Mouse (Mus musculus) forebrain, postnatal 0 days (tissue): ENCODE results near the gene Birc2. TPM values are rescaled to one million over a fixed set of nuclear protein-coding genes. Genes with fewer than 3 reads are reported as not detected.
A peak's percentile ranks its signal among the peaks of the same experiment; 100 is the strongest.

Source experiments
- ATAC-seq: fragments of 200-750 bp; cut with Nextera tagmentation; 2 replicates; pipeline ENCODE4 v1.8.0; 2017; ENCODE audit warnings: mild to moderate bottlenecking, moderate library complexity
- DNase-seq: peaks from one replicate; pipeline ENCODE4 v3.0.0-alpha.2; 2015
- H3K27ac ChIP-seq: fragments of 300-500 bp; sonication (generic); 2 replicates; pipeline ENCODE4 v1.5.1; 2014; ENCODE audit warnings: low read depth, mild to moderate bottlenecking, antibody characterized with exemption, low read length, moderate library complexity, mixed read lengths
- H3K27me3 ChIP-seq: fragments of 300-500 bp; sonication (generic); 2 replicates; pipeline ENCODE4 v1.6.1; 2014; ENCODE audit warnings: mild to moderate bottlenecking, low read length, mixed read lengths; ENCODE audit not compliant: insufficient read depth
- H3K36me3 ChIP-seq: fragments of 300-500 bp; sonication (generic); 2 replicates; pipeline ENCODE4 v1.6.1; 2014; ENCODE audit warnings: mild to moderate bottlenecking, moderate library complexity; ENCODE audit not compliant: insufficient read depth
- H3K4me1 ChIP-seq: fragments of 300-500 bp; sonication (generic); 2 replicates; pipeline ENCODE4 v1.6.1; 2014; ENCODE audit warnings: antibody characterized with exemption; ENCODE audit not compliant: insufficient read depth
- H3K4me2 ChIP-seq: fragments of 300-500 bp; sonication (generic); 2 replicates; pipeline ENCODE4 v1.6.1; 2014; ENCODE audit warnings: low read depth, mild to moderate bottlenecking, moderate library complexity
- H3K4me3 ChIP-seq: fragments of 300-500 bp; sonication (generic); 2 replicates; pipeline ENCODE4 v1.5.1; 2014; ENCODE audit warnings: low read depth, low read length, mixed read lengths
- H3K9ac ChIP-seq: fragments of 300-500 bp; sonication (generic); 2 replicates; pipeline ENCODE4 v1.6.1; 2014; ENCODE audit warnings: mild to moderate bottlenecking
- H3K9me3 ChIP-seq: fragments of 300-500 bp; sonication (generic); 2 replicates; pipeline ENCODE4 v1.6.1; 2016; ENCODE audit warnings: low read length
- CTCF ChIP-seq: sonication (generic); IDR thresholded peaks from 2 replicates; pipeline ENCODE4 v1.5.1; 2016; ENCODE audit warnings: antibody characterized with exemption, control low read depth, low read depth
- WGBS: fragments of 180-500 bp; shearing (Covaris S2); extraction: QIAGEN DNeasy Blood & Tissue Kit; methylation state at CpG from one replicate; pipeline ENCODE4 v1.1.7; 2014; 5-methylcytosine and 5-hydroxymethylcytosine counted together
- polyA plus RNA-seq: library from polyadenylated mRNA; unstranded; fragments of >200 nt; fragmentation: Nextera tagmentation; extraction: Ambion mirVana; gene quantifications from 2 replicates; pipeline ENCODE4 v1.2.1, GENCODE M21; 2015
- total RNA-seq: library from RNA; depleted of rRNA; stranded (reverse); fragments of >200 nt; gene quantifications from 2 replicates; pipeline ENCODE4 v1.2.3, GENCODE M21; 2014

Gene Birc2
- total and polyA plus RNA-seq, 2 experiments from 2014 or later, result 28.8 to 54.2 TPM

GRCm38 (mm10) chr9:7841221-7841620 is 4.4 kb upstream of the Birc2 start:
- Histone ChIP-seq H3K9ac (no peak overlapping the region), H3K4me2 (no peak overlapping the region), H3K9me3 (no peaks in the 10 kb centered on the region), H3K4me3 (no peak overlapping the region), H3K36me3 (no peaks in the 10 kb centered on the region), H3K27ac (no peak overlapping the region), H3K4me1 (no peaks in the 10 kb centered on the region), H3K27me3 (no peaks in the 10 kb centered on the region)
- ATAC-seq (no peak), DNase-seq (no peak)
- WGBS, result 74% methylated on average over 6 of the region's 6 CpGs
- TF ChIP-seq CTCF, result no peak

- TF ChIP-seq CTCF, result no peak
- WGBS, result 11% methylated on average over 14 of the region's 14 CpGs
Measured at GRCm38 (mm10) chr9:7837806-7838440, 1.1 kb upstream of the Birc2 start.

GRCm38 (mm10) chr9:7836331-7836730 is 533 bp downstream of the Birc2 start:
- Histone ChIP-seq H3K4me1 (peaks cover 9% of the 10 kb centered on the region; the same call in 1 of the 2 replicates), H3K9ac (peak overlapping the region; percentile 75), H3K36me3 (peaks cover 7% of the 10 kb centered on the region; the same call in 1 of the 2 replicates), H3K27ac (peak overlapping the region; percentile 97), H3K4me2 (peak overlapping the region; percentile 68), H3K27me3 (no peaks in the 10 kb centered on the region), H3K4me3 (peak overlapping the region; percentile 74), H3K9me3 (no peaks in the 10 kb centered on the region)
- peak; percentile 8; the same call in 1 of the 2 replicates for ATAC-seq
- WGBS, result under 1% methylated on average over 16 of the region's 16 CpGs
- DNase-seq, result peak; percentile 67
- no peak for TF ChIP-seq CTCF

More at GRCm38 (mm10) chr9:7837806-7838440, 1.1 kb upstream of the Birc2 start:
- Histone ChIP-seq H3K27ac (peak overlapping the region; percentile 97), H3K4me3 (peak overlapping the region; percentile 74), H3K4me2 (peak overlapping the region; percentile 68), H3K9me3 (no peaks in the 10 kb centered on the region), H3K4me1 (peaks cover 4% of the 10 kb centered on the region; the same call in 1 of the 2 replicates), H3K9ac (peak overlapping the region; percentile 75), H3K36me3 (peaks cover 7% of the 10 kb centered on the region; the same call in 1 of the 2 replicates), H3K27me3 (no peaks in the 10 kb centered on the region)
- ATAC-seq (peak; percentile 11; the same call in 1 of the 2 replicates), DNase-seq (peak; percentile 46)

GRCm38 (mm10) chr9:7835302-7835701 is 1.6 kb downstream of the Birc2 start:
- peaks cover 9% of the 10 kb centered on the region; the same call in 1 of the 2 replicates for H3K4me1 ChIP-seq
- DNase-seq (no peak), ATAC-seq (no peak)
- no peak overlapping the region for H3K9ac ChIP-seq
- H3K27ac ChIP-seq, result no peak overlapping the region
- TF ChIP-seq CTCF, result no peak
- no peaks in the 10 kb centered on the region for H3K27me3 ChIP-seq
- H3K4me3 ChIP-seq, result no peak overlapping the region
- H3K4me2 ChIP-seq, result no peak overlapping the region
- no peaks in the 10 kb centered on the region for H3K9me3 ChIP-seq
- WGBS, result 81% methylated on average over 1 of the region's 1 CpGs
- H3K36me3 ChIP-seq, result peaks cover 7% of the 10 kb centered on the region; the same call in 1 of the 2 replicates

- Histone ChIP-seq H3K4me2 (no peak overlapping the region), H3K4me3 (no peak overlapping the region), H3K27ac (no peak overlapping the region), H3K27me3 (no peaks in the 10 kb centered on the region), H3K4me1 (peaks cover 9% of the 10 kb centered on the region; the same call in 1 of the 2 replicates), H3K9ac (no peak overlapping the region), H3K9me3 (no peaks in the 10 kb centered on the region), H3K36me3 (peaks cover 7% of the 10 kb centered on the region; the same call in 1 of the 2 replicates)
- ATAC-seq (no peak), DNase-seq (no peak)
- 92% methylated on average over 6 of the region's 6 CpGs for WGBS
- TF ChIP-seq CTCF, result peak; percentile 19; the same call in 1 of the 2 replicates
Measured at GRCm38 (mm10) chr9:7833421-7833820, 3.4 kb downstream of the Birc2 start.

- Histone ChIP-seq H3K4me2 (0 out of 2 replicates have a peak overlapping the region, but pooled peaks have one; percentile 8), H3K4me1 (peaks cover 6% of the 10 kb centered on the region; the same call in 1 of the 2 replicates), H3K9ac (no peak overlapping the region)
Measured at GRCm38 (mm10) chr9:7829531-7830528, 7.0 kb downstream of the Birc2 start.

More at GRCm38 (mm10) chr9:7829531-7830528, 7.0 kb downstream of the Birc2 start:
- H3K27me3 ChIP-seq, result no peaks in the 10 kb centered on the region
- WGBS, result 89% methylated on average over 9 of the region's 9 CpGs
- no peak for DNase-seq
- ATAC-seq, result no peak
- H3K27ac ChIP-seq, result no peak overlapping the region
- no peak for TF ChIP-seq CTCF
- no peak overlapping the region for H3K4me3 ChIP-seq
- H3K9me3 ChIP-seq, result no peaks in the 10 kb centered on the region
- peaks cover 10% of the 10 kb centered on the region; the same call in 1 of the 2 replicates for H3K36me3 ChIP-seq
